Mouse (Mus musculus) thymus, adult 2 months (tissue): ENCODE measurements at regions not wholly inside any gene's neighbourhood (a gene's known extent, or its start where the extent isn't known, plus 50 kb on each side); places are given as distances from the start of the nearest gene placed in this dataset.

Experiments used
- CTCF ChIP-seq: fragments of 200-500 bp; IDR thresholded peaks from 2 replicates; pipeline ENCODE4 v1.5.1; 2012; ENCODE audit warnings: mild to moderate bottlenecking, control low read depth, low read length, moderate library complexity, borderline replicate concordance; ENCODE audit not compliant: control insufficient read depth, poor library complexity, insufficient read depth; ENCODE audit errors: extremely low read depth
- POLR2A ChIP-seq: fragments of 200-500 bp; IDR thresholded peaks from 2 replicates; pipeline ENCODE4 v1.6.1; 2012; ENCODE audit warnings: mild to moderate bottlenecking, low read length, control low read depth, moderate library complexity; ENCODE audit not compliant: control insufficient read depth, poor library complexity, insufficient read depth; ENCODE audit errors: extremely low read depth

DNA sequence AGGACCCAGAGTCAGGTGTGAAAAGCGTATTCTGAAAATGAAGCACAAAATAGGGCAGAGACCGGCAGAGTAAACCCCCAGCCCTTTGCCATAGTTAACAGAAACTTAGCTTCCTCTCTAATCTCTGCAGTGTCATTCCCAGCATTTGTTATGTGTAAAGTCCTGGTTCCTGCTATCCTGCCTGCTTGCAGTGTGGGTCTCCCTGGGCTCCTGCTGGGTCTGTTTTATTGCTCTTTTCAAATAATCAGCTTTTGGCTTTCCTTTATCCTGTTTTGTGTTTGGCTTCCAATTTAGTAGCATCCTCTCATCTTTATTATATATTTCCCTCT lies 128.3 kb downstream of the 4933412E24Rik start:
- TF ChIP-seq CTCF (no peak), POLR2A (no peak)
